Mouse (Mus musculus): Measurements from ENCODE around the gene Rere.

DNA sequence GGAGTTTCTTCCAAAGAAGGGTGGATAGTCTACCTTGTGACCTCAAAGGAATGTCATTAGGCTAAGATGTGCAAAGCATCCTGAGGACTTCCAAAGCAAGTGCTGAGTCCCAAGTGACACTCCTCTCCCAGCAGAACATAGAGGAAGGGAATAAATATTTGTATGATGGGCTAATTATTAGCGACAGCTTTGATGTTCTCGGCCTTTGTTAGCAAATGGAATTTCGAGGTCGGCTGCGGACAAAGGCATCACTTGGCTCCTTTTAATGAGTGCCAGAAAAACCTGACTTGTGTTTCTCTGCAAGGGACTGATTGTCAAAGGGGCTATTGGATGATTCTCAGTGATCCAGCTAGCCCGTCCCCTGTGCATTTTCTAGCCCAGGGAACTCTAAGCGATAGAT lies 21.3 kb upstream of the Rere start:
- TF ChIP-seq CTCF (IDR thresholded peaks at IDR 0.05; ENCODE audit: borderline replicate concordance, extremely low read depth, insufficient read depth, insufficient read length) (no peak), POLR2A (IDR thresholded peaks at IDR 0.05; ENCODE audit: borderline replicate concordance, extremely low read depth, insufficient read depth, insufficient read length, poor library complexity, severe bottlenecking) (no peak)
